Mouse (Mus musculus): ENCODE results near the gene Elmsan1.
"Not testable (repeated sequence)": the region's sequence is repeated elsewhere in the genome, so short reads cannot be mapped to it uniquely, and the experiment has no call there.

Gene Elmsan1

DNA sequence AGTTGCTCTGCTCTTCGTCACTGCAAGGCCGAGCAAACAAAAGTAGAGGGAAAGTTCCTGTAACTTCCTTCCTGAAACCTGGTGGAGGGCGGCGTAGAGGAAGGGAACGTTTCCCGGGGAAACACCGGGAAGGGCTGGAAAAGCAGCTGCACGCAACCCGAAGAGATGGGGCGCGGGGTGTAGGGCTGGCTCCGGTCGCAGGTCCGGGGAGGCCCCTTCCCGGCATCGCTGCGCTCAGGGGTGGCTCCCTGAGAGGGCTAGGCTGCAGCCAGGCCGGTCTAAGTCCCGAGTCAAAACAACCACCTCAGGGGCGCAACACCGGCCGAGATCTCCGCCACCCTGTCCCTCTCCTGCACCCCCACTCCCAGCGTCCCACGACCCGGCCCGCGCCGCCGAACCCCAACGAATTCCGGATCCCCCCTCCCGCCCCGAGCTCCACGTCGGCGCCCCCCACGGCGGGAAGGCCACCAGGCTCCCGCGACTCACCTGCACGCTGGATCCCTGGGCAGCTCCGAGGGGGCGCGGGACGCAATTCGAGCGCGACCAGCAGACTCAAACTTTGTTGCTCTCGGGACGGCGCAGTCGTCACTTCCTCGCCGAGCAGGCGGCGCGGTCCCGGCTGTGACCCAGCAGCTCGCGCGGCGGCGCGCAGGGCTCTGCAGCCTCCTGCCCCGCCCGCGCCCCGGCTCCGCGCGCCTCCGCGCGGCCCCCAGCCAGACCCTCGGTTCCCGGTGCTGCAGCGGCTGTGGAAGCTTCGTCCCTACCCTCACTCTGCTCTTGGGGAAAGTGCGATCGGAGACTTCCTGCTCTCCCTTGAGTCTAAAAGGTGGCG lies at the start of gene Elmsan1:
Gene Elmsan1 (minus strand): TSS at position 593 of the 832 bp plus-strand sequence.
- peak; percentile 85 for DNase-seq (ENCODE audit: low read depth, low spot score)

DNA sequence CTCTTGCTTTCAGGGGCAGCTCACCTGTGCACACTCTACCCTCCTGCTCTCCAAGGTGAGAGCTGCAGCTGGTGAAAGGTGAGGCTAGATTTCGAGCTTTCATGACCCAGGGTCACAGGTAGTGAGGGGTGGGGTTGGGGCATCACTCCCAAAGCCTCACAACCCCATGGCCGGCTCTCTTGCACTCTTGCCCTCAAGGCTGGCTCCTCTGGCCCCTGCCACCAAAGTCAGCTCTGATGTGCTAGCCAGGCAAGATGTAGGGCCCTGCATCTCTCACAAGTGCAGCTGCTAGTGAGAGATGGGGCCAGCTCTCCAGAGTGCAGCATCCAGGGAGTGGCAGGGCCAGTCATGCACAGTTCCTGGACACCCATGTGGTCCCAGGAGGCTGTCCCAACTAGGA lies 48.6 kb upstream of the Elmsan1 start:
- no peak for DNase-seq (ENCODE audit: low read depth, low spot score)

DNA sequence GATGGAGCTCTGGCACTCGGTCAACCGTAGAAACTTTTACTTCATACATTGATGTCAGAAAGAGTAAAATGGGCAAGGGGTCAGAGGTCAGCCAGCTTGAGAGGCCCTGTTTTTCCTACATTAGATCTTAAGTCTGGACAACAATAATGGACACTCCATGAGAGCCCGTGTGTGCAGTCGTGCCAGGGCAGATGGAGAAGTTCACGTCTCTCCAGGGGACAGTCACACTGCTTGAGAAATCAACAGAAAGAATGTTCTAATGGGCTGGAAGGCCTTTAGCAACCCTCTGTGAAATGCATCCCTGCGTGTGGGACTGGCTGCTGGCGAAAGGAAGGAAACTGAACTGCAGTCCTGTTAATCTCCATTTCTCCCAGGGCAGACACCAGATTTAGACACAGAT lies 41.7 kb upstream of the Elmsan1 start:
- DNase-seq (ENCODE audit: low read depth, low spot score): no peak

DNA sequence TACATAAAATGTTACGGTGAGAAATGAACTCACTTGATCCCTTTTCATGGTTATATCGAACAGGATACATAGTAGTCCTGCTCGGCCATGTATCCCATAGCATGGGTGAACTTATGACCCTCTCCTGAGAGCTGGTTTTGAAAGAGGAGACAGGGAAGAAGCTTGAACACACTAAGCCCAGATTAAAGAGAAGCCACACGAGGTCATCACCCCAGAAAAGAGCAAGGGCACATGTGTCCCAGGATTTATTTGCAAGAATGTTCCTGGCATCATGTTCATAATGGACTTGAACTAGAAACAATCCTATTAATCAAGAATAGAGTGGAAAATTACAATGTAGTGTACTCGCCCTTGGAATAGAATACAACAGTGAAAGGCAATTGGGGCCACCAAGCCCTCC lies 36.2 kb upstream of the Elmsan1 start:
- no peak for DNase-seq (ENCODE audit: low read depth, low spot score)

DNA sequence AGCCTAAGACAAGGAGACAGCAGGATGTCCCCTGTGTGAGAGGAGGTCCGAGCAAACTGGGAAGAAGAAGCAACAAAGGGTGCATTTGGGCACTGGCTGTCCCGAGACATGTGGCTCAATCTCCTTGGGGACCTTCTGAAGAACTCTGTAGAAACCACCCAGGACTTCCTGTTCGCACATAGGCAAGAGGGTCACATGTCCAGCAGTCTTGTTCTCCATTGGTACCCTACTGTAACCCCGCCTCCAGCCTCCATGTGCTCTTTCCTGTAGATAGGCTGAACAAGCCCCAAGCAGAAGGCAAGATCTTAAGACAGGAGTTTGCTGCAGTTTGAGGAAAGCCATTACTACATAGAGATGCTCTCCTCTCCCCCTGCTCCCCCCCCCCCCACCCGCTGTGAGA lies 34.1 kb upstream of the Elmsan1 start:
- peak; percentile 41 for DNase-seq (ENCODE audit: low read depth, low spot score)

DNA sequence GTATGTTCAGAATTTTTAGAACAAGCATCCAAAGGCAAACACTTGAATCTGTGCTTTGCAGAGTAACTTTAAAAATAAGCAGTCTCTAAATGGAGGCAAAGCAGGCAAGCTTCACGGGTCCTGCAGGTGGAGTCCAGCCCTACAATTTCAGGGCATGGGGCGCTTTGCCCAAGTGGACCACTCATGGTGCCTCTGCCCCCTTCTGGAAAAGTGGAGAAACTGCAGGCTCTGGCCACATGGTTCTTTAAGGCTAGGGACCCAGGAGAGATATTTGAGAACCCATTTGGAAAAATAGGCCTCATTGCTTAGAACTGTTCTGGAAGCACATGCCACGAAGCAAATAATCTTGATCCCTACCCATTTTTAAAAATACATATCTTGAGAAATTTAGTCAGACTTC lies 30.5 kb upstream of the Elmsan1 start:
- peak; percentile 85 for DNase-seq (ENCODE audit: low read depth, low spot score)

DNA sequence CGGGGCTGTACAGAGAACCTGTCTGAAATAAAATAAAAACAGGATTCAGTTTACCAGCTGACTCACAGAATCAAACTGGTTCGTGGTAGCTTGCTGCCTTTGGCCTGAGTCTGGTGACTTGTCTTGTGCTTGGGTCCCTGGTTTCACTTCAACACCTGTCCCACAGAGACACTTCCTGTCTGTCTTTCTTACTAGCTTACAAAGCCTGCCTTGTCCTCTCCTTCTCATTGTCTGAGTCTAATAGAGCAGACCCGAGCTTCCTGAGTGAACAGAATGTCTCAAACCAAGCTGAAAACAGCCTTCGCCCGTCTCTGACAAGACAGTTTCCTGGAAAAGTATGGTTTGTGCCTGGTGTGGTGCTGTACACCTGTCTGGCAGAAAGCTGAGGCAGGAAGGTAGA lies 27.0 kb upstream of the Elmsan1 start:
- DNase-seq (ENCODE audit: low read depth, low spot score): peak; percentile 81

DNA sequence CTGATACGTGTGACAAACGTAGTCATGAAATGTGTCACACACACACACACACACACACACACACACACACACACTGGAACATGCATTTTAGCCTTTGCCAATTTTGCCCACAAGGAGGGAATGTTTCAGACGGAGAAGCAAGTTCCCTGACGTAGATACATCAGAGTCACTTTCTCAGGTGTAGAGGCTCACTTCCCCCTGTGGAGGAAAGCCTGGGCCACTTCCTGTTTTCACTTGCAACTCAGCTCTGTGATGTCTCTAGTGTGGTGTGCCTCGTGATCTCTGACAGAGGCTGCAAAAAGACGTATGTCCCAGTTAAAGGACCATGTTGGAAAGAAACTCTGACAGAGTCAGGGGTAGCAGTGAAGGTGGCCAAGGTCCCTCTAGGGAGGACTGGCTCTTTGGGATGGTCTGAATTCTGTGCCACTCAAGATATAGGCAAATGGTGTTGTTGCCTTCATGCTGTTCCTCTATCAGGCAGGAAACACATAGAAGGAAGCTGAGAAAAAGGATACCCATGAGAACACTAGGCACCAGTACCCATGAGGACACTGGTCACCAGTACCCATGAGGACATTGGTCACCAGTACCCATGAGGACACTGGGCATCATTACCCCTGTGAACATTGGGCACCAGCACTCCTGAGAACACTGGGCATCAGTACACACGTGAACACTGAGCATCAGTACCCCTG lies 24.5 kb upstream of the Elmsan1 start:
- DNase-seq (ENCODE audit: low read depth, low spot score): peak; percentile 89

DNA sequence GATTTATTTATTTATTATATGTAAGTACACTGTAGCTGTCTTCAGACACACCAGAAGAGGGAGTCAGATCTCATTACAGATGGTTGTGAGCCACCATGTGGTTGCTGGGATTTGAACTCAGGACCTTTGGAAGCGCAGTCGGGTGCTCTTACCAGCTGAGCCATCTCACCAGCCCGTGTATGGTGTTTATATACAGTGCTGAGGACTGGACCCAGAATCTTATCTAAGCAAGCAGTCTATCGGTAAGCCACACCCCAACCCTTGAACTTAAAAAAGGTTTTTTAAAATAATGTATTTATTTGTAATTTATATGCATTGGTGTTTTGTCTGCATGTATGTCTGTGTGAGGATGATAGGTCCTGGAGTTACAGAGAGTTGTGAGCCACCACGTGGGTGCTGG lies 18.4 kb upstream of the Elmsan1 start:
- DNase-seq (ENCODE audit: low read depth, low spot score): not testable (repeated sequence)

DNA sequence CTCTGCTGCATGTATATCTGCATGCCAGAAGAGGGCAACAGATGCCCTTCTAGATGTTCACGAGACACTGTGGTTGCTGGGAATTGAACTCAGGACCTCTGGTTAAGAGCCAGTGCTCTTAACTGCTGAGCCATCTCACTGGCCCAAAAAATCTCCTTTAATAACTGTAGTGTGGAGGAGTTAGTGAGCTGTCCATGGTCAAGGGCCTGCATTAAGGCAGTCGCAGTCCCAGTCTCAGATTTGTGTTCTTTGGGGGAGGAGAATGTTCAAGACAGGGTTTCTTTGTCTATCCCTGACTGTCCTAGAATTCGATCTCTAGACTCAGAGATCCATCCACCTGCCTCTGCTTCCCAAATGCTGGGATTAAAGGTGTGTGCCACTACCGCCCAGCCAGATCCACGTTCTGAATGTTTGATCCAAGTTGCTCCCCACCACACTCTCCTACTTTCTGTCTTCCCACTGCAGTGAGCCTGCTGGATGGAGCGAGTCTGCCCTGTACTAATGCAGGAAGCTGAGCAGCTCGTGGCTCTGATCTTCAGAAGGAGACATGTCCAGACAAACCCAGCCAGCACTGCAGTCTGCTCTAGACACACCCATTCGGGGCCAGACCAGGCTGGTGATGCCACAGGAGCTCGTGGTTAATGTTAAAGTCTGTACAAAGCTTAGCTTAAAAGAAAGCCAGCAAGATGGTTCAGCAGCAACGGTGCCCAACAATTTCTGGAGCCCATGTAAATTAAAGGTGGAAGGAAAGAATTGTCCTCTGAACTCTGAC lies 17.5 kb upstream of the Elmsan1 start:
- DNase-seq (ENCODE audit: low read depth, low spot score): no peak

DNA sequence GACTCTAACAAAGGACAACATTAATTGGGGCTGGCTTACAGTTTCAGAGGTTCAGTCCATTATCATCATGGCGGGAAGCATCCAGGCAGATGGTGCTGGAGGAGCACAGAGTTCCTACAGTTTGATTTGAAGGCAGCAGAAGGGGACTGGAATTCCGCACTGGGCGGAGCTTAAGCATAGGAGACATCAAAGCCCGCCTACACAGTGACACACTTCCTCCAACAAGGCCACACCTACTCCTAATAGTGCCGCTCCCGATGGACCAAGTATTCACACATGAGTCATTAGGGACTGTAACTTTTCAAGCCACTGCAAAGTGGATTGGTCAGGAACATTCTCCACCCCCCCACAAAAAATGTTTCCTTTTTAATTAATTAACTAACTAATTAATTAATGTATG lies 16.9 kb upstream of the Elmsan1 start:
- no peak for DNase-seq (ENCODE audit: low read depth, low spot score)

DNA sequence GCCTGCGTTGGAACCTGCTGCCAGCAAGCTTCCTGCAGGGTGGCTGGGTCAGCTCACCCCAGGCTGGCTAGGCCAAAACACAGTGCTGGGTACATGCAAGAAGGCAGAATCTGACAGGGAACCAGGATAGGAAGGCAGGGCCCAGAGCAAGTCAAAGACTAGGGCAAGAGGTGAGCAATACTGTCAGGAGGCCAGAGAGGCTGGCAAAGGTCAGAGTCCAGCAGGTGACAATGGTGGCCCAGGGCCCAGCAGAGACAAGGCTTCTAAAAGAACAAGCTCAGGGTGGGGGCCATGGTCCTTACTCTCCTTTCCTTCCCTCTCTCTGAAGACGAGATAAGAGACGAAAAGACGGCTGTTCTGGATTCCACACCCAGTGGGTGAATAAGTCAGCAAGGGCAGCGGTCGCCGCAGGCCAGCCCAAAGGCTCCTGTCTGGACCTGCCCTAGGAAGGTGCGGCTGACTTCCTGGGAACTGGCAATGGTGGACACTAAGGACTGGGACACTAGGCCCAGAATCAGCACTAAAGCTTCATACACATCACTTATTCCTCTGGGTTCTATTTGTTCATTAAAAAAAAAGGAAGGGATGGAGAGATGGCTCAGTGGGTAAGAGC lies 14.9 kb upstream of the Elmsan1 start:
- no peak for DNase-seq (ENCODE audit: low read depth, low spot score)

DNA sequence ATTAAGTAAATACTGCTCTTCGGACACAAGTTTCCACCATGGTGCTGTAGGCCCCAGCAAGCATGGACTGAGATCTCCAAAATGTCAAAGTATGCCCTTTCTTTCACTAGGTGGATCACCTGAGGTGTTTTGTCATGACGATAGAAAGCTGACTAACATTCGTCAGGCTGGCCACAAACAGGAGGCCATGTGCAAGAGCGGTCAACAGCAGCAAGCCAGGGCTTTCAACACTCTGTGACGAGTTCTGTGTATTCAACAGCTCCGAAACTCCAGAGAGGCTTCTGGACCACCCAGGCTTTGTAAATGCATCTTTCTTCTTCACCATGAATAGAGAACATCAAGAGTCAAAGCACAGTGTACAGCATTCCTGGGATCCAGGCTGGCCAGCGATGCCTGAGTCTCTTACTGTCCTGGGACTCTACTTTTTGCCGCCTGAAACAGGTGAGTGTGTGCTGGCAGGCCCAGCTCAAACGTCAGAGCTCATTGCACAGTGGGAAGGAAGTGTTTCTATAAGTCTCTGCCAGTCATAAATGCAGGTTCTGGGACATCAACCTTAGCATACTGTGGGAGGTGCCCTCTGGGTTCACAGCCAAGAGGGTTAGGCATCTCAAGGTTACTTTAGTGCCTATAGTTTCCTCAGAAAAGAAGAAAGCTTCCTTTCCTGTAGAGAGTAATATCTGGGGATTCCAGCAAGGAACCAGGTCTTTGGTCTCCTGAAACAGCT lies 7.6 kb upstream of the Elmsan1 start:
- DNase-seq (ENCODE audit: low read depth, low spot score): no peak

DNA sequence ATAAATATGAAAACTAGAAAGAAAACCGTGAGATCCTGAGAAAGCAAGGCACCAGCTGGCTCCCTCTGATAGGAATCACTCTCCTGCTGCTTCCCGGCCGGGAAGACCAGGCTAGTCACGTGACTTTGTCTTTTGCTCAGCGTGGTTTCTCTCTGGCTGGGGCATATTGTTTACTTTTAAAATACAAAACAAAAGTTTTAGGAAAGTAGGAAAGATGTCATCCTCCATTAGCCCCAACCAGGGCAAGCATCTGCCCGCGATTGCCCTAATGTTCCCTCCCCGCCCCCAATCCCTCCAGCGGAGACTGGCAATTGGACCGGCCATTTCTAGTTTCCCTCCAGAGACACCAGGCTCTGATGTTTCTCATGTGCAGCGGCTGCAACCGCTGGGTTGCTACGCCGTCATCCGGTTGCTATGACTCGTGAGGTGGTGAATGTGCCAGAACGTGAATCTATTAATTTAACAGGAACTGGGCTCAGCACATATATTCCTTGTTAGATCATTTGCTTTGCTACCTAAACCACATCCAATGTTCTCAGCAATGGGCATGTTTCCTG lies 3.8 kb upstream of the Elmsan1 start:
- no peak for DNase-seq (ENCODE audit: low read depth, low spot score)

DNA sequence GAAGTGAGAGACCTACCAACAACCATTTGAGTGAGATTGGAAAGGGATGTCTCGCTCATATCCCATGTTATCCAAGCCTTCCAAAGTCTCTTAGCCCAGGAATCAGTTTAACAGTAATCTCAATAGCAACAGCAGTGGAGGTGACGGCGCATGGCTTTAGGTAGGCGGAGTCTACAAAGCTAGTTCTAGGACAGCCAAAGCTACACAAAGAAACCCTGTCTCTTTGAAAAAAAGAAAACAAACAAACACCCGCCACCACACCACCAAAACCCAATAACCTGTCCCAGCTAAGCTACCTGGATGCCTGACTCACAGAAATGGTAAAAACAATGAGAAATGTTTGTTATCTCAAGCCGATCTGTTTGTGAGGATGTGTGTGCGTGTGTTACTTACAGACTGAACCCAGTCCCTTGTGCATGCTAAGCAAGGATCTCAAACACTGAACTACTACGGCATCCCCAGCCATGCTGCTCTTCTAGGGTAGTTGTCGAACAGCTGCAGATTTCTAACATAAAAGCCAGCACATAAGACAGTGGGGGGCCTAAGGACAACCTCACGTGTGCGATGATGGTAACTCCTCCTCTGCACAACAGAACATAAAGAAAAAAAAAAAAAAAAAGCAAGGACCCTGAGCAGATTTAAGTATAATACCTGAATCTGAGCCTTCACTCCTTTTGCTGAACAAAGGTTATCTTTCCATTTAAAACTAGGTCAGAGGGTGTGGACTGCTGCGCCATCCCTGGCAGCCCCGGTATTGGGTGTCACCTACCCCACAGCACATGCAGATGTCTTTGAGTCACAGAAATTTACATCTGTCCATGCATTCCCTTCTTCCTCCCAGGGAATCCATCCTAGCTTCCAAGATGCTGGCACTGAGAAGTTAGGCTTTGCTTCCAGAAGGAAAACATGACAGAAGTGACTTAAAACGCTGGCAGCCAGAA lies 2.5 kb upstream of the Elmsan1 start:
- DNase-seq (ENCODE audit: low read depth, low spot score): no peak

DNA sequence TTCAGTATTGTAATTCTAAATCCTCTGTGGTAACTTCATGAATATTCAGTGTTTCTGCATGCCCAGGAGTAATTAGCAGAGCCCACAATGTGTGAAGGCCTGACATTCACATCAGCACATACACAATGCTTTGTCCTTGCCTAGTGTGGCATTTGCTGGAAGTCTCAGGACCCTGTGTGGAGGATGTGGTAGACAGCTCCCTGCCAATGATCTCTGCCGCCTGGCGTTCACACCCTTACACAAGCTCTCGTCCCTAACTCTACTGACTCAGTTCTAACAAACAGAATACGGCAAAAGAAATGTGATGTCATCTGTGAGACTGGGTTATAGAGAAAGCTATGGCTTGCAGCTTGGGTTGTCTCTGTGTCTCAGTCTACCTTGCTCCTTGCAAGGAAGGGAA lies 1.8 kb upstream of the Elmsan1 start:
- no peak for DNase-seq (ENCODE audit: low read depth, low spot score)

DNA sequence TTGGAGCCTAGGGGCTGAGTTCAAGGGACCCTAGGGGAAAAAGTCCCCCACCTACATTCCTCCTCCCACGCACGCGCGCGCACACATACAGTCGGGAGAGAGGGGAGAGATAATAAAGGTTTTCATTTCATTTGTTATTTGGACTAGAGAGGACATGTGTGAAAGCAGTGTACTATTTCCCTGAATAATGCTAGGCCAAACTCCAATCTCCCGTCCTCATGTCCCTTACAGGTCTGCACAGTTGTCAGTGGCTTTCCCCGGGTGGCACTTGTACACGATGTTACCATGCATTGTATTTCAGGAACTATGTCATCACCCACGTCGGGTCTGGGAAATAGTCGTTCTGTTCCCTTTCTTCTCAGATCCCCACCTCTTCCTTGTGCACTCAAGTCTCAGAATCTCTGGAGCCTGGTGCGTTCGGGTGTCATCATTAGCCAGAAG lies 460 bp upstream of the Elmsan1 start:
- DNase-seq (ENCODE audit: low read depth, low spot score): no peak

DNA sequence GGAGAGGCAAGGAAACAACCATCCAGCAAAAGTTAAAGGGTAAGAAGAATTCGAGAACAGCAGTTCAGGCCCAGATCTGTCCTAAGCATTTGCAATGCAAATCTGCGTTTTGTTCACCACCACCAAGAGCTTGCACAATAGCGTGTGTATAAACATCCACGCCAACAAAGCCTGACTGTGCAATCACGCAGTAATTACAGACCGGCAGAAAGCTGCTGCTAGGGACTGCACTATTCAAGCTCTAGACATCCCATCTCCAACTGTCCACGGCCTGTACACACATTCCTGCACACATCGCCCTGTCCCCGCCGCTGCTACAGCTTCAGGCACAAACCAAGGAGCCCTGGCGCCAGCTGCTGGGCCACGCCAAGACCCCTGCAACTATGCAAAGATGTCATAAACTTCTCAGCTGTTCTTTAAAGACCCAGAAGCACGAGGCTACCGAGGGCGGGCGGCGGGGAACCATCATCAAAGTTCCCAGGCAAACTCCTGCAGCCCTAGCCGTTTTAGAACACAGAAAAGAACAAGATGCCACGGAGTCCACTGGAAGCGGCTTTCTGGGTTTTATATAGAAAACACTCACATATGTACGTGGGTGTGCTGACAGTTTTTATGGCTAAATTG lies 1.1 kb downstream of the Elmsan1 start:
- DNase-seq (ENCODE audit: low read depth, low spot score): peak; percentile 76

DNA sequence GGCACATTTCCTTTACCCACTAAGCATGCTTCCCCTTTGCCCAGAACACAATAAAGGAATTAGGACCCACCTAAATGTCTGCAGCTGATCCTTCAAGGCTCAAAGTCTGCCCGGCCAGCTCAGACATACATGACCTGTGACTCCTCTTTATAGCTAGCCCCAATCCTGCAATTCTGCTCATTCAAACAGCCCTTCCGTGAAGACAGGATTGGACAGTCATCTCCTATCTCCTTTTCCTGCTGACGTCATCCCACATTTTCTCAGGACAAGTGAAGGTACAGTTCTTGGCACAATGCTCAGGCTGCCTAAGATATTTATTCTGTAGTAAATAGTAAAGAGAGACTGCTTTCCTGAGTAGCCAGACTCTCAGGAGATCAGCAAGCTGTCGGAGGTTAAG lies 1.6 kb downstream of the Elmsan1 start:
- no peak for DNase-seq (ENCODE audit: low read depth, low spot score)

Data from A20 (cell line).